Mouse (Mus musculus) limb, embryonic 15.5 days (tissue): ENCODE data around the gene Tnfsf12. TPM values are rescaled to one million over a fixed set of nuclear protein-coding genes. Genes with fewer than 3 reads are reported as not detected.

Source experiments
- ATAC-seq: fragments of 200-750 bp; cut with Nextera tagmentation; 2 replicates; pipeline ENCODE4 v1.8.0; 2017; ENCODE audit warnings: low read depth, moderate TSS enrichment; ENCODE audit not compliant: insufficient number of reproducible peaks, low FRiP score, low TSS enrichment
- H3K27ac ChIP-seq: fragments of 300-500 bp; sonication (generic); 2 replicates; pipeline ENCODE4 v1.5.1; 2015; ENCODE audit warnings: moderate library complexity, mild to moderate bottlenecking, inconsistent platforms
- H3K27me3 ChIP-seq: fragments of 300-500 bp; sonication (generic); 2 replicates; pipeline ENCODE4 v1.6.1; 2015; ENCODE audit warnings: inconsistent platforms
- H3K36me3 ChIP-seq: fragments of 300-500 bp; sonication (generic); 2 replicates; pipeline ENCODE4 v1.6.1; 2015; ENCODE audit warnings: inconsistent platforms
- H3K4me1 ChIP-seq: fragments of 300-500 bp; sonication (generic); 2 replicates; pipeline ENCODE4 v1.6.1; 2015; ENCODE audit warnings: inconsistent platforms
- H3K4me2 ChIP-seq: fragments of 300-500 bp; sonication (generic); 2 replicates; pipeline ENCODE4 v1.6.1; 2015; ENCODE audit warnings: mild to moderate bottlenecking, inconsistent platforms
- H3K4me3 ChIP-seq: fragments of 300-500 bp; sonication (generic); 2 replicates; pipeline ENCODE4 v1.5.1; 2015; ENCODE audit warnings: mild to moderate bottlenecking, inconsistent platforms
- H3K9ac ChIP-seq: fragments of 300-500 bp; sonication (generic); 2 replicates; pipeline ENCODE4 v1.6.1; 2015; ENCODE audit warnings: inconsistent platforms
- H3K9me3 ChIP-seq: fragments of 300-500 bp; sonication (generic); 2 replicates; pipeline ENCODE4 v1.6.1; 2016; ENCODE audit warnings: inconsistent platforms
- WGBS: fragments of 180-500 bp; shearing (Covaris S2); methylation state at CpG from one replicate; pipeline ENCODE4 v1.1.7; 2015; 5-methylcytosine and 5-hydroxymethylcytosine counted together
- polyA plus RNA-seq: library from polyadenylated mRNA; unstranded; fragments of >200 nt; fragmentation: Nextera tagmentation; extraction: Ambion mirVana; gene quantifications from 2 replicates; pipeline ENCODE4 v1.2.1, GENCODE M21; 2015

Gene Tnfsf12
- polyA plus RNA-seq, 1 experiment from 2014 or later = 10.8 TPM

DNA sequence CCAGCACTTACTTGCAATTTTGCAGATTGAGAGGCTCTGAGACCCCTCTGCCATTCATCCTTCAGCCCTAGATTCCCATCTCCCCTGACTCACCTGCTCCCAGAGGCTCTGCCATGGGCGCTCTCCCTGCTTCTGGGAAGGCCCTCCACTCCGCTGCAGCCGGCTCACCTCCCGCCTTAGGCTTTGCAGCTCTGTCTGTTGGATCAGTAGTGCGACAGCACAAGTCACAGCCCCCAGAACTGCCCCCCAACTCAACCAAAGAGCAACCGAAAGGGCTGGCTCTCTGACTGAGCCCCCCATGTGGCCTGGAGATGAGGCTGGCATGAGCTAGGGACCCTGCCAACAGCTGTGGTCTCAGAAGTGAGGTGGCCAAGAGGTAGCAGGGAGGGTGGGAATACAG, 10.7 kb downstream of the Tnfsf12 start:
- no peaks in the 10 kb centered on the region for H3K9me3 ChIP-seq
- H3K27me3 ChIP-seq = no peaks in the 10 kb centered on the region
- peaks cover 62% of the 10 kb centered on the region for H3K4me1 ChIP-seq
- ATAC-seq = no peak
- 83% methylated on average over 6 of the region's 6 CpGs for WGBS
- peaks cover 6% of the 10 kb centered on the region; the same call in 1 of the 2 replicates for H3K36me3 ChIP-seq
- no peak overlapping the region for H3K4me2 ChIP-seq
- no peak overlapping the region for H3K4me3 ChIP-seq
- peak overlapping the region; percentile 94 for H3K27ac ChIP-seq
- H3K9ac ChIP-seq = no peak overlapping the region

DNA sequence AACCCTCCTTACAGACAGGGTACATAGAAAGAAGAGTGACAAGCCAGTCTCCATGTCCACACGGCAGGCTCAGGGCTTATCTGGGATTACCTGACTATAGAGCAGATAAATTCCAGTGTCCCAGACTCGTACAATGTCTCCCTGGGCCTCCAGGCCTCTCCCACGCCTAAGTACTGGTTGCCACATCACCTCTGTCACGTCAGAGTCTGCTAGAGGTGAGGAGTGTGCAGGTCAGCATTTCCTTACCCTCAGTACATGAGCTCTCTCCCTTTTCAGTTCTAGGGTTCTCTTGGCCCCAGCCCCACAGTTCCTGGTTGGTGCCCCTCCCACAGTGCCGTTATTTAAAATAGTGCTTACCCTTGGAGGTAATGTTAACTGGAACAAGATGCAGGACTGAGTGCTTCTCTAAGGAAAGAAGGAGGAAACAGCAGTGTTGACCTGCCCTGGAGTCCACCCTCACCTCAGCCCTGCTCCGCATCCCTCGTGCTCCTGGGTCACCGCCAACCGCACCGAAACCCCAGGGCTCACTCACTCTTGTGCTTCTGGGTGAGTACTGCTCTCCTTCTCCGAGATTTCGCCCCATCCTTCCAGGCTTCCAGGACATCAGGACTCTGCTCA, 11.4 kb downstream of the Tnfsf12 start:
- ATAC-seq = no peak
- Histone ChIP-seq H3K4me3 (no peak overlapping the region), H3K27me3 (no peaks in the 10 kb centered on the region)

DNA sequence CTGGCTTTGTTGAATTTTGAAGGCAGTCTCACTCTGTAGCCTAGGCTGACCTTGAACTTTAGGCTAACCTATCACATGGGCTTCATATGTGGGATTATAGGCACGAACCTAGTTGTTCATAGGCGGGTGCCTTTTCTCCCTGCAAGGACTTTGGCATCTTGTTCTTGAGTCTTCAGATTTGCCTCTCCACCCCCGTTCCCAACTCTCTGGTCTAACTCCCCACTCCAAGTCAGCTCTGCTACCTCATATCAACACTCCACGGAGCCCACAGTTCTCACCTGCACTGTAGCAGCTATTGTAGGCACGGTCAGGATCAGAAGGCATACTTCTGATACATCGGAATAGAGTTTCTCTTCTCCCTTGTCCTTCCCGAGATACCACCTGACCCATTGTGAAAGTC, 12.1 kb downstream of the Tnfsf12 start:
- no peak for ATAC-seq
- H3K27ac ChIP-seq = peak overlapping the region; percentile 94
- peaks cover 15% of the 10 kb centered on the region for H3K36me3 ChIP-seq
- no peaks in the 10 kb centered on the region for H3K27me3 ChIP-seq
- 71% methylated on average over 7 of the region's 7 CpGs for whole genome bisulfite sequencing
- H3K9me3 ChIP-seq = no peaks in the 10 kb centered on the region
- peaks cover 72% of the 10 kb centered on the region for H3K4me1 ChIP-seq
- 0 out of 2 replicates have a peak overlapping the region, but pooled peaks have one; percentile 69 for H3K4me2 ChIP-seq
- H3K4me3 ChIP-seq = no peak overlapping the region
- no peak overlapping the region for H3K9ac ChIP-seq

More for the DNA sequence above, 11.4 kb downstream of the Tnfsf12 start:
- peak overlapping the region; percentile 94 for H3K27ac ChIP-seq
- H3K4me1 ChIP-seq = peaks cover 68% of the 10 kb centered on the region
- H3K9me3 ChIP-seq = no peaks in the 10 kb centered on the region
- no peak overlapping the region for H3K4me2 ChIP-seq
- no peak overlapping the region for H3K9ac ChIP-seq
- WGBS = 81% methylated on average over 12 of the region's 12 CpGs
- H3K36me3 ChIP-seq = peaks cover 11% of the 10 kb centered on the region

DNA sequence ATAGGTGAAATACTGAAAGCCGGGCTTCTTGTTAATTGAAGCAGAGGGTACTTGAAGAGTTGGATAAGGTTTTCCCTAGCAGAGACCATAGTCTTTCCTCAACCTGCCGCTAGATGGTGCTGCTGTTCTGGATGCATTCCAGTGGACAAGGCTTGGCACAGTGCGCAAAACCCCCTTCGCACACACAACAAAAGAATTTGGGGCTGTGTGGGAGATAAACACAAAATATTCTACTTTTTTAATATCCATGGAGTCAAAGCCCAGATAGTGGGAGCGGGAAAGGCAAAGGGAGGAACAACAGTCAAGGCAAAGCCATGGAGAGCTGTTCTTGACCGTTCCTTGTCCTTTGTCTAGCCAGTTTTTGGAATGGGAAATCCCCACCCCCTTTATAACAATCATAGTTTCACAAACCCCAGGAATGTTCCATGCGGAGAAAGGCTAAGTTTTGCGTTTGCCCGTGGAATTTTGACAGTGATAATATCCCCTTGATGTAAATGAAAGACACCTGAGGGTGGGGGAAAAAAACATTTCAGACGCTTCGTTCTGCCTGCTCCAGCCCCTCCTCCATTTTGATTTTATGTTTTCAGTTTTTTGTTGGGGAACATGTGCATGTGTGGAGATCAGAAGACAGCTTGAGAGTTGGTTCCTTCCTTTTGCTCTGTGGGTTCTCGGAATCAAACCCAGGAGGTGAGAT, 12.7 kb downstream of the Tnfsf12 start:
- Histone ChIP-seq H3K4me1 (peaks cover 72% of the 10 kb centered on the region), H3K27me3 (no peaks in the 10 kb centered on the region), H3K4me2 (peak overlapping the region; percentile 69), H3K27ac (peak overlapping the region; percentile 94), H3K36me3 (peaks cover 21% of the 10 kb centered on the region), H3K9ac (0 out of 2 replicates have a peak overlapping the region, but pooled peaks have one; percentile 4), H3K9me3 (no peaks in the 10 kb centered on the region), H3K4me3 (peak overlapping the region; percentile 79)
- 8% methylated on average over 12 of the region's 12 CpGs for WGBS
- ATAC-seq = no peak

DNA sequence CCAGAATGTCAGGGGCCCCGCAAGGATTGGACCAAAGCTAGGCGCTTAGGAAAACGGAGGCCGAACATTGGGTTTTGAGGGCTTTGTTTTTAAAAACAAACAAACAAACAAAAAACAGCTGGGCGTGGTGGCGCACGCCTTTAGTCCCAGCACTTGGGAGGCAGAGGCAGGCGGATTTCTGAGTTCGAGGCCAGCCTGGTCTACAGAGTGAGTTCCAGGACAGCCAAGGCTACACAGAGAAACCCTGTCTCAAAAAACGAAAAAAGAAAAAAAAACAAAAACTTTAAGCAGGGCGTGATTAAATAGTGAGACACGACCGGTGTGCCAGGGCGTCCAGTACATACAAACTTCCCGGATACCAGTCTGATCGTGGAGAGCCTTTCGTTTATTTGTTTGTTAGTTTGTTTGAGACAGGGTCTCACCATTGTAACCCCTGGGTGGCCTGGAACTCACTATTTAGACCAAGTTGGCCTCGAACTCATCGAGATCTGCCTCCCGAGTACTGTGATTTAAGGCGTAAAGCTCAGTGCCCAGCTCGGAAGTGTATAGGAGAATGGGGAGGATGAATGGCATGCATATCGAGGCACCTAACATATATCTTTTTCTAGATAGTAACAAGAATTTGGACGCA, 13.3 kb downstream of the Tnfsf12 start:
- H3K9me3 ChIP-seq = no peaks in the 10 kb centered on the region
- H3K27me3 ChIP-seq = no peaks in the 10 kb centered on the region
- 22% methylated on average over 24 of the region's 24 CpGs for WGBS
- peaks cover 28% of the 10 kb centered on the region for H3K36me3 ChIP-seq
- ATAC-seq = no peak
- peak overlapping the region; percentile 94 for H3K27ac ChIP-seq
- peaks cover 72% of the 10 kb centered on the region for H3K4me1 ChIP-seq
- H3K4me3 ChIP-seq = peak overlapping the region; percentile 79
- peak overlapping the region; percentile 69 for H3K4me2 ChIP-seq
- H3K9ac ChIP-seq = peak overlapping the region; percentile 85; the same call in 1 of the 2 replicates

DNA sequence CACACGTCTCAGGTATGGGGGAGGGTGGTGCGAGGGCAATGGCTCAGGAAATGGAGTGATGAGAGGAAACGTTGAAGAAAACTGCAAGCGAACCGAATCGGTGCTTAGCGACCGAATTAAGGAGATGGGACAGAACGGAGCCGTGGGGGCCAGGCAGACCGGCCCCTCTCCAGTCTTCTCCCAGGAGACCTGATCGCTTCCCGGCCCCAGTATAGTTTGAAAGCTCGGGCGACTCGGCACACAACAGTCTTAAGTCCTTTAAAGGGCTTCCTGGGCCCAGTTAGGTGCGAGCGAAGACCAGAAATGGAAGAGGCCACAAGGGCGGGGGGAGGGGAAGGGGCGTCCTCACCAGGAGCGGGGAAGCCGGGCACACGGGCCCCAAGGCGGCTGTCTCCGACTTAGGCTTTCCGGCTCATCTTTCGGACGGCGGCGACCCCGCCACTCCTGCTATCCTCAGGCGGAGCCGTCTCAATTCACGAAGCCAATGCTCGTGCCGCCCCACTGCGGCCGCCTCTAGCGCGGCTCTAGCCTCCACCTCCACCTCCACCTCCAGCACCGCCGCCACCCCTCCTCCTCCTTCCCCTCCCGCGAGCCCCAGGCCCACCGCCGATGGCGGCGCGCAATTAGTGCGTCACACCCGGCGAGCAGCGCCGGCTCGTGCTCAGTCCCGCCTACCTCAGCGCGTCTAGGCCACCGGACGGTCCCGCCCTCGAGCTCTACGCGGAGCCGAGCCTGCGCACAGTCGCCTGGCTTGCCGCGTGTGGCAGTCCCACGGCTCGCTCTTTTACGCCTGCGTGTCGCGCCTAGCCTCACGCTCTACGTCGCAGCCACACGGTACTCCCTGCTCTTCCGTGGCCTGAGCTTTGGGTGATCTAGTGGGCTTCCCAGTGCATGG, 14.1 kb downstream of the Tnfsf12 start, which contains the start of gene Senp3:
Senp3 (minus strand) TSS at position 771 of the 895 bp plus-strand sequence.
- H3K4me1 ChIP-seq = peaks cover 66% of the 10 kb centered on the region
- H3K9ac ChIP-seq = peak within 1 kb of the TSS; percentile 85
- under 1% methylated on average over 80 of the region's 80 CpGs for WGBS
- peak within 1 kb of the TSS; percentile 94 for H3K27ac ChIP-seq
- H3K27me3 ChIP-seq = no peaks in the 10 kb centered on the region
- H3K9me3 ChIP-seq = no peaks in the 10 kb centered on the region
- H3K36me3 ChIP-seq = peaks cover 35% of the 10 kb centered on the region
- H3K4me2 ChIP-seq = peak within 1 kb of the TSS; percentile 69
- peak within 1 kb of the TSS; percentile 79 for H3K4me3 ChIP-seq
- peak; percentile 93 for ATAC-seq

DNA sequence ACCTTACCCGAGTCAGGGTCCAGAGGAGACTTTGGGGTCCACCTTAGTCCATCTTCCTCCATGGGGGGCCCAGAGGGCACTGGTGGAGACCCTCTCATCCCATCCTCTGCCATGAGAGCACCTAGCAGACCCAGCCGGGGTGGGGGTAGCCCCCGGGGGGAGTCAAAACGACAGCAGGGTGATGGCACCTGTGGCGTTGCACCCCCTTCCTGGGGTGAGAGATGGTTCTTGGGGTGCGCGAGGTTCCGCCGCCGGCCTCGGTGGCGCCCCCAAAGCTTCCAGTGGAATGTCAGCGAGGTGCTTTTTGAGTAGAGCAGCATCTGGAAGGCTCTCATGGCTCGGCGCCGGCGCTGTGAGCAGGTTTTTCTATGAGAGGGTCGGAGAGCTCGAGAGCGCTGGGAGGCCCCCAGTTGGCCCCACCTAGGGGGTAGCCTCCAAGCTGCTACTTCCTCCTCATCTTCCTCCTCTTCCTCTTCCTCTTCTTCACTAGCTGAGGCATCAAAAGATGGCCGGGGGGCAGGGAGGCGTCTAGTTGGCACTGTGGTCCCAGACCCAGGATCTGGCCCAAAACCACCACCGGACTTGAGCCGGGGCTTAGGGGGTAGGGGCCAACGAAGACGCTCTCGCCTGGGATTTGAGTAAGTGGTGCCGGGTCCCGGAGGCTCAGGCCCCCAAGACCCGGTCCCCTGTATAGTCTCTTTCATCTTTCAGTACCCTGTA, 15.4 kb downstream of the Tnfsf12 start:
- Histone ChIP-seq H3K9ac (no peak overlapping the region), H3K9me3 (no peaks in the 10 kb centered on the region), H3K27me3 (no peaks in the 10 kb centered on the region), H3K4me2 (peak overlapping the region; percentile 69), H3K4me3 (peak overlapping the region; percentile 79), H3K4me1 (peaks cover 53% of the 10 kb centered on the region), H3K27ac (no peak overlapping the region), H3K36me3 (peaks cover 48% of the 10 kb centered on the region)
- ATAC-seq = no peak
- 88% methylated on average over 30 of the region's 30 CpGs for WGBS

DNA sequence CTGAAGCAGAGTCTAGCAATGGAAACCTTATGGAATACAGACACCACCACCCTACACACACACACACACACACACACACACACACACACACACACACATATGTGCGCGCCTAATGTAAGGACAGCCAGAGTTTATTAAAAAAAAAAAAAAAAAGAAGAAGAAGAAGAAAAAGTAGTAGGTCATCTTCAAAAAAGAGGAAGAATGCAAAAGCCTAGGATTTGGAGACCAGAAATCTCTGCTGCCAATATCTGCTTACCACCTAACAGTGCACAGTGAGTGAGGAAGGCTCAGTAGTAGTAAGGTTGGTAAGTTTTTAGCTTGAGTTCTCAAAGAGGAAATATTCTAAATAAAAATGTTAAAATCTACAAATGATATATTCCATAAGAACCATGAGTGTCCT, 16.5 kb downstream of the Tnfsf12 start:
- Histone ChIP-seq H3K27ac (no peak overlapping the region), H3K9ac (no peak overlapping the region), H3K9me3 (no peaks in the 10 kb centered on the region), H3K4me2 (no peak overlapping the region), H3K36me3 (peaks cover 59% of the 10 kb centered on the region), H3K4me3 (no peak overlapping the region), H3K27me3 (no peaks in the 10 kb centered on the region), H3K4me1 (peaks cover 42% of the 10 kb centered on the region)
- ATAC-seq = no peak
- WGBS = no CpG with 5 or more reads among the region's 2 CpGs

DNA sequence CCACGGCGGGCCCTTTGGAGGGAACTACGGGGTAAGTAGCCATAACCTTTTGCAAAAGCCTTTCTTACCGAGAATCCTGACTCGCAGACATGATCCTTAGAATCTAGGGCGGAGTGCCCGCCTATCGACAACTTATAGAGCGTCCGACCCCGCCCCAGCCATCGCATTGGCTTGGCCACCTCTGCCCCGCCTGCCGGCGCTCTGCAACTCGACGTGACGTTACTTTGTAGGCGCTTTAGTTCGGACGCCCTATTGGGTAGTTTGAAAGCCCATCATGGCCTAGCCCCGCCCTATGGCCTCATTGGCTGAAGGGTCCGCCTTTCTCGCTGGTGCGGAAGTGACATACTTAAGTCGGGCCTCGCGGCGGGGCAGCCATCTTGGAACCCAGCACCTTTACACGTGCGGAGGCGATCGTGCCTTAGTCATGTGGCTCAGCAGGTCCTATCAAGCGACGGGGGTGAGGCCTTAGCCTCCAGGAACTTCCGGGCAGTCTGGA, 23.4 kb downstream of the Tnfsf12 start, which contains the start of gene Eif4a1:
Eif4a1 (minus strand) TSS at position 213 of the 496 bp plus-strand sequence.
- H3K4me1 ChIP-seq = peaks cover 27% of the 10 kb centered on the region
- peak; percentile 98 for ATAC-seq

DNA sequence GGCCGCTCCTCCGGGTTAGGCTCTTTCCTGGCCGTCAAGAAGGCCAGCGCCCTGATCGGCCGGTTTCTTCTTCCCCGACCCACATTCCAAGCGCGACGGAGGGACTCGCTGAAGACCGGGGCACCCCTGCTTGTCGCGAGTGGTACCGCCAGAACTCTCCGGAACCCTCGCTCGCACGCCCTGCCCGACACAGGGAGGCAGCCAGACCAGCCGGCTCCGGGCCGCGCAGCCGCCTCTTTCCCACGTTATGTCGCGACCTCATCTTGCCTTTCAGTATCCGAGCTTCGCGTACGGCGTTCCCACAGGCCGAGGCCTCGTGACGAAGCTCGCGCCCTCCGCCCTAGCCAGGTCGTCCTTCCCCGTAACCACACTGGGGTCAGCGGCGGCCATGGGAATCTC, 23.9 kb downstream of the Tnfsf12 start:
- Histone ChIP-seq H3K9me3 (no peaks in the 10 kb centered on the region), H3K27ac (peak overlapping the region; percentile 98), H3K9ac (peak overlapping the region; percentile 95), H3K4me2 (peak overlapping the region; percentile 82), H3K4me3 (peak overlapping the region; percentile 96), H3K27me3 (no peaks in the 10 kb centered on the region), H3K36me3 (peaks cover 73% of the 10 kb centered on the region), H3K4me1 (peaks cover 27% of the 10 kb centered on the region)
- ATAC-seq = no peak
- 0% methylated on average over 43 of the region's 43 CpGs for WGBS

More for the DNA sequence above, 23.4 kb downstream of the Tnfsf12 start, which contains the start of gene Eif4a1:
- Histone ChIP-seq H3K27ac (peak within 1 kb of the TSS; percentile 98), H3K36me3 (peaks cover 76% of the 10 kb centered on the region), H3K9ac (peak within 1 kb of the TSS; percentile 95), H3K4me3 (peak within 1 kb of the TSS; percentile 96), H3K9me3 (no peaks in the 10 kb centered on the region), H3K4me2 (peak within 1 kb of the TSS; percentile 82), H3K27me3 (no peaks in the 10 kb centered on the region)
- WGBS = under 1% methylated on average over 36 of the region's 36 CpGs
